Mouse (Mus musculus) hindbrain, embryonic 10.5 days (tissue): ENCODE data around the gene Rabggtb. TPM values are rescaled to one million over a fixed set of nuclear protein-coding genes. Genes with fewer than 3 reads are reported as not detected.

Source experiments
- DNase-seq: peaks from one replicate; pipeline ENCODE4 v3.0.0-alpha.2; 2017; ENCODE audit warnings: low spot score
- H3K27ac ChIP-seq: fragments of 300-500 bp; sonication (generic); 2 replicates; pipeline ENCODE4 v1.5.1; 2016; ENCODE audit warnings: mild to moderate bottlenecking, moderate library complexity
- H3K27me3 ChIP-seq: fragments of 300-500 bp; sonication (generic); 2 replicates; pipeline ENCODE4 v1.6.1; 2016; ENCODE audit warnings: mild to moderate bottlenecking; ENCODE audit not compliant: poor library complexity, insufficient read depth, severe bottlenecking
- H3K36me3 ChIP-seq: fragments of 300-500 bp; sonication (generic); 2 replicates; pipeline ENCODE4 v1.6.1; 2016; ENCODE audit warnings: mild to moderate bottlenecking, moderate library complexity
- H3K4me1 ChIP-seq: fragments of 300-500 bp; sonication (generic); replicated peaks from 2 replicates; pipeline ENCODE4 v1.6.1; 2016; ENCODE audit warnings: mild to moderate bottlenecking
- H3K4me3 ChIP-seq: fragments of 300-500 bp; sonication (generic); 2 replicates; pipeline ENCODE4 v1.5.1; 2016; ENCODE audit warnings: mild to moderate bottlenecking, moderate library complexity
- H3K9me3 ChIP-seq: fragments of 300-500 bp; sonication (generic); 2 replicates; pipeline ENCODE4 v1.6.1; 2016; ENCODE audit warnings: mild to moderate bottlenecking, moderate library complexity
- WGBS: fragments of 180-500 bp; shearing (Covaris S2); methylation state at CpG from one replicate; pipeline ENCODE4 v1.1.7; 2016; 5-methylcytosine and 5-hydroxymethylcytosine counted together
- polyA plus RNA-seq: library from polyadenylated mRNA; unstranded; fragments of >200 nt; fragmentation: Nextera tagmentation; extraction: Ambion mirVana; gene quantifications from 2 replicates; pipeline ENCODE4 v1.2.1, GENCODE M21; 2016

The Rabggtb gene
- polyA plus RNA-seq, 1 experiment from 2014 or later, result 31.3 TPM

DNA sequence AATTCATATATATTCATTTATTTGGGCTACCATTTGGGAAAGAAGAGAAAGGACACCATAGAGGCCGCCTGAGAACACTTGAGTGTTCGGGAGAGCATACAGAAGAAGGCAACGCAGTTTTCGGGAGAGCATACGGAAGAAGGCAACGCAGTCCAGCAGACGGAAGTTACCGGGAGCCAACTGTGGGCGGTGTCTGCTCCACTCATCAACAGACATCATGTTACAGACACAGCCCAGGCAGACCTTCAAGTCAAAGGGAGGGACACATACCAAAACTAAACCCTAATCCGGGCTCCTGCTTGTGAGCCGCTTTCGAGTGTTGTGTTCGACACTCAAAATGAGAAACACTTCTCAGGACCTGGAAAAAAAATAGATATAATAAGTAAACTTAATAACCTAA is 28.8 kb upstream of the Rabggtb start:
- no peak overlapping the region for H3K4me3 ChIP-seq
- no peak overlapping the region for H3K27ac ChIP-seq
- DNase-seq, result no peak
- no peaks in the 10 kb centered on the region for H3K9me3 ChIP-seq
- peaks cover 21% of the 10 kb centered on the region for H3K4me1 ChIP-seq
- peaks cover 43% of the 10 kb centered on the region for H3K36me3 ChIP-seq
- WGBS, result 93% methylated on average over 13 of the region's 13 CpGs
- no peaks in the 10 kb centered on the region for H3K27me3 ChIP-seq

DNA sequence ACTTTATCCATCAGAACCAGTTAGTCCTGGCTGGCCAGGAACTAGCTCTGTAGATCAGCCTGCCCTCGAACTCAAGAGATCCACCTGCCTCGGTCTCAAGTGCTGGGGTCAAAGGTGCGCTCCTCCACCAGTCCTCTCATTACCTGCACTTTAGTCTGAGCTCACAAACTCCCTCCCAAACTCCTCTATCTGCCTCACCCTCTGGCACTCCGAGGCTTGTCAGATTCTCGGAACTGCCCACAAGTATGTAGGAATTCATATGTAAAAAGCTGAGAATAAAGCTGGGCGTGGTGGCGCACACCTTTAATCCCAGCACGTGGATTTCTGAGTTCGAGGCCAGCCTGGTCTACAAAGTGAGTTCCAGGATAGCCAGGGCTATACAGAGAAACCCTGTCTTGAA is 27.7 kb upstream of the Rabggtb start:
- WGBS, result 91% methylated on average over 9 of the region's 9 CpGs
- H3K9me3 ChIP-seq, result no peaks in the 10 kb centered on the region
- DNase-seq, result no peak
- peaks cover 51% of the 10 kb centered on the region for H3K36me3 ChIP-seq
- no peaks in the 10 kb centered on the region for H3K27me3 ChIP-seq
- no peak overlapping the region for H3K27ac ChIP-seq
- H3K4me1 ChIP-seq, result peaks cover 21% of the 10 kb centered on the region
- H3K4me3 ChIP-seq, result no peak overlapping the region

DNA sequence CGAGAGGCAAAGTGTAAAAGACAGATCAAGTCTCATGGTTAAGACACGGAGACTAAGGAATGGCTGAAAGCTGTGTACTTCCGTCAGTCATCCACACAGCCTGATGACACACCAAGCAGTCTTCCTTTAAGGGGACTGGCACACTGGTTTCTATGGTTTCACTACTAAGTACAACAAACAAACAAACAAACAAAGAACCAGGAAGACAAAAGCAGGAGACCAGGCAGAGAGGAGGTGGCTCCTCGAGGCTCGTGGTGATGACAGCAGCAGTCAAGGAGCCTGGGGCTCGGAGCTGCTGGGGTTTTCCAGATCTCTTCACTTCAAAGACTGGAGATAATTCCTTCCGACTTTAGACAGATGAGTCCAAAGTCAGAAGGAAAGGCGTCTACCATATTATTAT is 27.2 kb upstream of the Rabggtb start:
- H3K4me1 ChIP-seq, result peaks cover 18% of the 10 kb centered on the region
- no peaks in the 10 kb centered on the region for H3K27me3 ChIP-seq
- H3K9me3 ChIP-seq, result no peaks in the 10 kb centered on the region
- no peak overlapping the region for H3K27ac ChIP-seq
- H3K4me3 ChIP-seq, result no peak overlapping the region
- WGBS, result 79% methylated on average over 8 of the region's 8 CpGs
- H3K36me3 ChIP-seq, result peaks cover 56% of the 10 kb centered on the region
- no peak for DNase-seq

DNA sequence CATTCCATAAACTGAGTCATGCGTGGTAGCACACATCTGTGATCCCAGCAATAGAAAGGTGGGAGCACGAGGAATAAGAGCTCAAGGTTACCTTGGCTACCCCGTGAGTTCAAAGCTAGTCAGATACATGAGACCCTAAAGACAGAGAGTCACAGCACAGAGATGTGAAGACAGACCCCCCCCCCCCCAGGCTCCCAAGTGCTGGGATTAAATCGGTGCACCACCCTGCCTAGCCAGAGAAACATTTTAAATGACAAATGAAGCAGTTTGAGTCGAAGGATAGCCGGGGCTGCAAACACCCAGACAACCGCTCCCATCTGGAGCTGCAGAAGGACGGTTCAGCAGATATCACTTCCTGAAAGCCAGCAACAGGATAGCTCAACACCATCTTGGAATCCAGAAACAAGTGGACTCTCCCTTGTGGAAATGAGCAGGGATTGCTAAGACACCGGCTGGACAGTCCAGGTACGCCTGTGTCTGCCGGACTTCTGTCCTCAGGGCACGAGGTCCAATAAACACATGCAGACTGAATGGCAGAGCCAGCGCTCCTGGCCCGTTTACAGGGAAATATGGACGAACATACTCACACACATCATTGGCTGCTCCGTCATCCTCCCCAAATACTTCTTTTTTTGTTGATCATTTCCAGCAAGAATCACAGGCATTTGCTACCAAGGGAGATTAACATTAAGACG is 24.5 kb upstream of the Rabggtb start:
- no peak for DNase-seq
- H3K27me3 ChIP-seq, result no peaks in the 10 kb centered on the region
- H3K4me1 ChIP-seq, result no peaks in the 10 kb centered on the region
- no peaks in the 10 kb centered on the region for H3K9me3 ChIP-seq
- H3K36me3 ChIP-seq, result peaks cover 81% of the 10 kb centered on the region
- H3K4me3 ChIP-seq, result no peak overlapping the region
- H3K27ac ChIP-seq, result no peak overlapping the region
- WGBS, result 93% methylated on average over 17 of the region's 17 CpGs

DNA sequence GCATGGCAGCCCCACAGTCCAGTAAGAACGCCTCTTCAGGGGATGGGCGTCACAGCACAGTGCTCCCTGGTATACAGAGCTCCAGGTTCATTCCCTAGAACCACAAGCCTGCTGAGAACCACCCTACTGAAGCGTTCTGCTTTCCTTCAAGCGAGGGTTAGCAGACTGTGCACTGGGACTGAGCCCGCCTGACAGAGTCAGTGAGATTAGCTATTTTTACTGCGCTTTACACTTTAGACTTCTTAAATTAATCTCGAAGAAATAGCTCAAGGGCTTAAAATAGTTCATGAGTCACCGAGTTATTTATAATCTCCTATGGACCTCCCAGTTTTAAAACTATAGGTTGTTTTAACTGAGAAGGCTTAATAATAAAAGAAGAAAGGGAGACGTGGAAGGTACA is 23.1 kb upstream of the Rabggtb start:
- no peaks in the 10 kb centered on the region for H3K4me1 ChIP-seq
- no peak overlapping the region for H3K27ac ChIP-seq
- H3K9me3 ChIP-seq, result no peaks in the 10 kb centered on the region
- H3K27me3 ChIP-seq, result no peaks in the 10 kb centered on the region
- peaks cover 83% of the 10 kb centered on the region for H3K36me3 ChIP-seq
- no peak for DNase-seq
- 93% methylated on average over 9 of the region's 9 CpGs for whole genome bisulfite sequencing
- no peak overlapping the region for H3K4me3 ChIP-seq

DNA sequence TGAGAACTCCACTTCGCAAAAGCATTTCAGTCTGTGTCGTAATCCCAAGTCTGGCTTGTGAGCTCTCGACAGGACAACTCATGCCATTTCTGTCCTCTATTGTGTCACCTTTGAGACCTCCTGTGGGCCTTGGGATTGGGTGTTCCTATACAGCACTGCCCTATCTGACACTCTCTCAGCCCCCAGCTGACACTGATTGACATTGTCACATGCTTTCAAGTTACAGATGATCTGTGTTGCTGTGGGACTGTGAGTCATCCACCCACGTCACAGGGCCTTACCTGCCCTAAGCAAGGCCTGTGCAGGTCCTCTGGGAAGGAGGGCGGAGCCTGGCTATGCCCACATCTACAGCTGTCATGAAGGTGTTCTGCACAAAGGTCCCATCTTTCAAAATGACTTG is 19.7 kb upstream of the Rabggtb start:
- no peak for DNase-seq
- Histone ChIP-seq H3K27me3 (no peaks in the 10 kb centered on the region), H3K9me3 (no peaks in the 10 kb centered on the region), H3K36me3 (peaks cover 88% of the 10 kb centered on the region), H3K4me3 (no peak overlapping the region), H3K4me1 (no peaks in the 10 kb centered on the region), H3K27ac (no peak overlapping the region)
- 96% methylated on average over 5 of the region's 5 CpGs for WGBS

DNA sequence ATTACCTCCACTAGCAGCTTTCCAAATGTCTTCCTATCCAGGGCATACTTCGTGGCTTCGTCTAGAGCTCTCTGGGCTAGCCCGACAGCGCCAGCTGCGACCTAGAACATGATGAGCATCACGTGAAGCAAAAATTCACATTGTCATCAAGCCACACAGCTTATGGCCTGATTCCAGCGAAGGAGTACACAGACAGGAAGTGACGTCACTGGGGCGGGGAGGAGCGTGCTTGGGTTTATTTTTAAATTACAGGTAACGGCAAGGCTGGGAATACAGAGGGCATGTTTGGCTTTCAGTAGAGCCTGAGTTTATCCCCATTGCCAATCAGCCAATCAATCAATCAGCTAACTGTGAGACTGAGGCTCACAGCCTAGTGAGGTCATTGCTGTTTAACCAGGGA is 16.7 kb upstream of the Rabggtb start:
- Histone ChIP-seq H3K27me3 (no peaks in the 10 kb centered on the region), H3K9me3 (no peaks in the 10 kb centered on the region), H3K4me1 (no peaks in the 10 kb centered on the region), H3K4me3 (no peak overlapping the region), H3K27ac (no peak overlapping the region), H3K36me3 (peaks cover 84% of the 10 kb centered on the region)
- no peak for DNase-seq
- 96% methylated on average over 11 of the region's 11 CpGs for WGBS

DNA sequence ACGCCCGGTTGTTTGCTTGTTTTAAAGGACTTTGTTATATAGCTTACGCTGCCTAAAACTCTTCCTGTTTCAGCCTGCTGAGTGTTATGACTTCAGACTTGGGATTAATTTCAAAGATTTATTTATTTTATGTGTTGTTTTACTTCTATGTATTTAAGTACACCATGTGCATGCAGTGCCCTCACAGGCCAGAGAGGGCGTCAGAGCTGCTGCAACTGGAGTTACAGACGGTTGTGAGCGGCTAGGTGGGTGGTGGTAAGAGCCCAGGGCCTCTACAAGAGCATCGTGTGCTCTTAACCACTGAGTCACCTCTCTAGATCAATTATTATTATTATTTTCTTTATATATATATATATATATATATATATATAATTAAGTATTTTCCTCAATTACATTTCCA is 13.5 kb upstream of the Rabggtb start:
- H3K27ac ChIP-seq, result no peak overlapping the region
- no peaks in the 10 kb centered on the region for H3K9me3 ChIP-seq
- peaks cover 78% of the 10 kb centered on the region for H3K36me3 ChIP-seq
- no peaks in the 10 kb centered on the region for H3K4me1 ChIP-seq
- no peaks in the 10 kb centered on the region for H3K27me3 ChIP-seq
- no peak for DNase-seq
- 91% methylated on average over 7 of the region's 7 CpGs for WGBS
- no peak overlapping the region for H3K4me3 ChIP-seq

DNA sequence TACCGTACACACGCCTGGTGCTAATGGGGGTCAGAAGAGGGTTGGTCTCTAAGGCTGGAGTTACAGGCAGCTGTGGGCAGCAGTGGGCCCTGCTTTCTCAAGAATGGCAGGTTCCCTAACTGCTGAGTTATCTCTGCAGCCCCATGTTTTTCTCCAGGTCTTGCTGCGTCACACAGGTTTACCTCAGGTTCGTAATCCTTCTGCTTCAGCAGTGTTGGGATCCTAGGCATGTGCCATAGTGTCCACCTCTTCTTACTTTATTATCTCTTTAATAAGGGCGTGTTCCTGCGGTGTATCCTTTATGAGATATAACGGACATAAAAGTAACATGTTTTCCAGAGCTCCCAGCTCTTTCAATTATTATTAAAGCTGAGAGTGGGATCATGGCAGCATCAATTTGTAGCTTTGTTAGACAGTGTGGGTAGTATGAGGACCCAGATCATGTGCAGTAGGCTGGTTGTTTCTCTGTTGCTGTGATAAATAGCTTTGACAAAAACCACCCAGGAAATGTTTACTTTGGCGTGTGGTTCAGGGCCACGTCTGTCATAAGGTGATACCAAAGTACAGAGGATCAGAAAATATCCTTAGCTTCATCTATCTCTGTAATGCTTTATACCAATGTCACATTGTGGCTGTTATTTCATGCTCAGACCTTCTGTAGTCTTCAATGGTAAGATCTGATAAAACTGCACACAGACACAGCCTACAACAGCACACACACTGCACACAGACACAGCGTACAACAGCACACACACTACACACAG is 8.5 kb upstream of the Rabggtb start:
- Histone ChIP-seq H3K9me3 (no peaks in the 10 kb centered on the region), H3K27me3 (no peaks in the 10 kb centered on the region), H3K4me3 (no peak overlapping the region), H3K27ac (no peak overlapping the region), H3K36me3 (peaks cover 42% of the 10 kb centered on the region), H3K4me1 (no peaks in the 10 kb centered on the region)
- DNase-seq, result no peak
- 94% methylated on average over 10 of the region's 10 CpGs for WGBS

DNA sequence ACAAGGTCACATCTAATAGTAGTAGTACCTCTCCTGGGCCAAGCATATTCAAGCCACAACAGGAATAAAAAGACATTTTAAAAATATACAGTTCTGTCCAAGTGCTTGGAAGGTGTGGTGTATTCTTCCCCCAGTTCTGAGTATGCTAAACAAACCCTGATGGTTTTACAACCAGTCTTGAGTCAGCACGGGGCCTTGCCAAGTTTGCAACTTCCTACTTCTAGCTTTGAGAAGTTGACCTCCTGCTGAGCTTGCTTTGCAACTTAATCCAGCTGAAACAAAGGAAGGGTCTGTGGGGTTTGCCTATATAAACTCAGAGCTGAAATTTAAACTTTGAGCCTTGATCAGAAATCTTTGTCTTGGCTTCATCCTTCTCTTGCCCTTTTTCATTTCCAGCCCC is 4.4 kb upstream of the Rabggtb start:
- H3K4me3 ChIP-seq, result no peak overlapping the region
- peaks cover 13% of the 10 kb centered on the region for H3K36me3 ChIP-seq
- no peaks in the 10 kb centered on the region for H3K27me3 ChIP-seq
- no peaks in the 10 kb centered on the region for H3K9me3 ChIP-seq
- no peak overlapping the region for H3K27ac ChIP-seq
- no peak for DNase-seq
- 14% methylated on average over 1 of the region's 1 CpGs for WGBS
- peaks cover 11% of the 10 kb centered on the region; the same call in 1 of the 2 replicates for H3K4me1 ChIP-seq

DNA sequence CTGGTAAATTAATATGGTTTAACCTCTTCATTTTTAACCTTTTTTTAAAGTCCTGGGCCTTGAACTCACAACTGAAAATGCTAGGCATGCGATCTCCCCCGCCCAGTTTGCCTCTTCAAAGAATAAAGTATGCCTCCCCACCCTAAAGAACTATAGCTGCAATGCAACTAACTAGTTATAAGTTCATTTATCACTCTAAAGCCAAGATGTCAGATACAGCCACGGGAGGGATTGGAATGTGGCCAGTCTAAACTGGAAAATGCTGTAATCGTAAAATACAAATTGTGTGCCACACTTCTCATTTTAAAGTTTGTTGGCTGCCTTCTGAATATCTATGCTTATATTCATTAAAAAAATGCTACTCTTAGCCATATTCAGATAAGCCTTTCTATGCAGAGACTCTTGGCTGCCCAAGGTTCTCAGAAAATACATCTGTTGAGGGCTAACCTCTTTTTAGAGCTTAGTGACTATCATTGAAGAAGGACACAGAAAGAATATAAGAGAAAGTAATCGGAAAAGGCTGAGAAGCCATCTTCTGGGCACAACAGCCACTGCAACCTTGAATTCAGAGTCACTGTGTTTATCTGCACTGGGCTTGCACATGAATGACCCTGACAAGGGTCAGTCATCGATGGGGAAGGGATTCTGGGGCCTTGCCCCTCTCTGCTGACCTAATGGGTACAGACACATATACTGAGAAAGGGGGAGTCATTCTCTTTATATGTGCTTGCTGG is 868 bp upstream of the Rabggtb start:
- Histone ChIP-seq H3K4me3 (peak overlapping the region; percentile 96), H3K9me3 (no peaks in the 10 kb centered on the region), H3K27ac (peak overlapping the region; percentile 97), H3K36me3 (peaks cover 30% of the 10 kb centered on the region), H3K4me1 (peaks cover 43% of the 10 kb centered on the region), H3K27me3 (no peaks in the 10 kb centered on the region)
- 64% methylated on average over 6 of the region's 6 CpGs for WGBS
- no peak for DNase-seq

DNA sequence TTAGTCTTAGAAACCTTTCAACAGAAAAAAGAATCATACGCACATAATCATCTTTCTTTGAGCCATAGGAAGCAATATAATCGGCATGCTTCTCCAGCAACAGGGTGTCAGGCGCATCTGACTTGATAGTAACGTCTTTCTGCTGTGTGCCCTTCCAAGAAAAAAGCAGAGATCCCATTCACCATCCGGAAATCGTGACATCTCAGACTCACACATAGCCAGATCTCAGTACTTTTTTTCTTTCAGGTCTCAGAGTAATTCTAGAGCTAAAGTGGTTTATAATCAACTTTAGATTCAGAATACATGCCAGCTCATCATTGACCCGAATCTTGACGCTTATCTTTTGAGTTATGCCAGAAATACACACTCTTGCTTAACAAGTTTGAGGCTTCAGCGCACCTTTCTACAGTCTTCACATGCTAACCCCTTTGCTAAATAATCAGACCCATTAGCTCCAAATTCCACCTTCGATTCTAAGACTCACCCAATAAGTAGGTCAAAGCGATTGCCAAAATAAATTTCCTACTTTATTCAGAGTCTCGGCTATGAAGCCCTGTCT is 848 bp downstream of the Rabggtb start:
- Histone ChIP-seq H3K27me3 (no peaks in the 10 kb centered on the region), H3K27ac (peak overlapping the region; percentile 97), H3K9me3 (no peaks in the 10 kb centered on the region), H3K4me1 (peaks cover 46% of the 10 kb centered on the region), H3K4me3 (peak overlapping the region; percentile 96), H3K36me3 (peaks cover 47% of the 10 kb centered on the region)
- 5% methylated on average over 12 of the region's 12 CpGs for WGBS
- no peak for DNase-seq
